Mouse (Mus musculus) neural tube, embryonic 11.5 days (tissue): Measurements from ENCODE around the gene Adamts7. TPM values are rescaled to one million over a fixed set of nuclear protein-coding genes. Genes with fewer than 3 reads are reported as not detected.

Experiments
- ATAC-seq: fragments of 200-750 bp; cut with Nextera tagmentation; 2 replicates; pipeline ENCODE4 v1.8.0; 2017; ENCODE audit warnings: moderate number of reproducible peaks, mild to moderate bottlenecking, moderate TSS enrichment, moderate library complexity; ENCODE audit not compliant: insufficient read depth, low FRiP score, low TSS enrichment
- DNase-seq: peaks from one replicate; pipeline ENCODE4 v3.0.0-alpha.2; 2015; ENCODE audit warnings: low spot score
- H3K27ac ChIP-seq: fragments of 300-500 bp; sonication (generic); 2 replicates; pipeline ENCODE4 v1.5.1; 2014; ENCODE audit warnings: low read depth, mild to moderate bottlenecking, low read length
- H3K27me3 ChIP-seq: fragments of 300-500 bp; sonication (generic); 2 replicates; pipeline ENCODE4 v1.6.1; 2014; ENCODE audit warnings: mild to moderate bottlenecking, low read length, mixed read lengths; ENCODE audit not compliant: control insufficient read depth, insufficient read depth
- H3K36me3 ChIP-seq: fragments of 300-500 bp; sonication (generic); 2 replicates; pipeline ENCODE4 v1.6.1; 2014; ENCODE audit warnings: mild to moderate bottlenecking, low read length, moderate library complexity, mixed read lengths; ENCODE audit not compliant: control insufficient read depth, insufficient read depth
- H3K4me1 ChIP-seq: fragments of 300-500 bp; sonication (generic); 2 replicates; pipeline ENCODE4 v1.6.1; 2014; ENCODE audit warnings: low read length, mixed read lengths; ENCODE audit not compliant: control insufficient read depth, insufficient read depth
- H3K4me2 ChIP-seq: fragments of 300-500 bp; sonication (generic); 2 replicates; pipeline ENCODE4 v1.6.1; 2014; ENCODE audit warnings: low read depth, mild to moderate bottlenecking, moderate library complexity
- H3K4me3 ChIP-seq: fragments of 300-500 bp; sonication (generic); 2 replicates; pipeline ENCODE4 v1.5.1; 2014; ENCODE audit warnings: low read depth, low read length
- H3K9ac ChIP-seq: fragments of 300-500 bp; sonication (generic); 2 replicates; pipeline ENCODE4 v1.6.1; 2014; ENCODE audit warnings: mild to moderate bottlenecking, low read length
- H3K9me3 ChIP-seq: fragments of 300-500 bp; sonication (generic); 2 replicates; pipeline ENCODE4 v1.6.1; 2016; ENCODE audit warnings: low read length; ENCODE audit not compliant: control insufficient read depth
- WGBS: fragments of 180-500 bp; shearing (Covaris S2); extraction: QIAGEN DNeasy Blood & Tissue Kit; methylation state at CpG from one replicate; pipeline ENCODE4 v1.1.7; 2014; 5-methylcytosine and 5-hydroxymethylcytosine counted together
- polyA plus RNA-seq: library from polyadenylated mRNA; unstranded; fragments of >200 nt; fragmentation: Nextera tagmentation; extraction: Ambion mirVana; gene quantifications from 2 replicates; pipeline ENCODE4 v1.2.1, GENCODE M21; 2014

Adamts7 gene
- polyA plus RNA-seq, 1 experiment from 2014 or later = 15.5 TPM

DNA sequence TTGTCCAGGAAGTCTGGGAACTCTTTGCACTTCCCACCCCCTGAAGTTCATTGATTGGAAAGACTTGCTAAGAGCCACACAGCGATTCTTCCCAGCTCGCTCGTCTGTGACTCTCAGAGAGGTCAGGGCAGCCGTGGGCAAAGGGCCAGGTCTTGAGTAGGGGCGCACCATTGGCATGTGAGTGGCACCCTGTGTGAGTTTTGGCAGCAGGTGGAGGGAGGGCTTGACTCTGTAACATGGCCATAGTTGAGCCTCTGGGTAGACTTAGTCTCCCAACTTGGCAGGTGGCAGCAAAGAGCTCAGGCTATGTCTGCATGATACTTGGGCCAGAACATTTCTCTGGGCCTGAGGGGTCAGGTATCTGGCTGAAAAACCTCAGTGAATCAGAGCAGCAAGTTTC, 3.7 kb downstream of the Adamts7 start:
- H3K4me2 ChIP-seq = no peak overlapping the region

DNA sequence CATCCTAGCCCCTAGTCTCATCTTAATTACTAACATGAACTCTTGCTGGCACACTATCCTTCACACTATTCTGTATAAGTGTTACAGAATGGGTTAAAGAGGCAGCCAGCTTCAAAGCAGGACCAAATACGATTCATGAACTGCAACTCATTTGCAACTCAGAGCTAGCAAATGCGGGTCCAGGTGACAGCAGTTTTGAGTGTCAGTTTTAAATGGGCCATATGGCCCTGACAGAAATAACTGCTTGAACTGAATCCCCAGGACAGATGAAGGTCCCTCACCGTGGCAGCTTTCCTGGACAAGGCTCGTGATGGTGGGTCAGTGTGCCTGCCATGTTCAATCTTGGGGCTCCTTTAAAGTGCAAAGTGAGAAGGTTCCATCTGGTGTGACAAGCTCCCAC, 7.1 kb downstream of the Adamts7 start:
- WGBS = 63% methylated on average over 4 of the region's 4 CpGs
- Histone ChIP-seq H3K27me3 (no peaks in the 10 kb centered on the region), H3K9me3 (no peaks in the 10 kb centered on the region), H3K9ac (no peak overlapping the region), H3K4me1 (no peaks in the 10 kb centered on the region), H3K36me3 (0 out of 2 replicates have a peak, but pooled peaks cover 5% of the 10 kb centered on the region), H3K4me3 (no peak overlapping the region), H3K27ac (no peak overlapping the region), H3K4me2 (no peak overlapping the region)
- ATAC-seq = no peak
- DNase-seq = no peak

More for the DNA sequence above, 3.7 kb downstream of the Adamts7 start:
- Histone ChIP-seq H3K36me3 (no peaks in the 10 kb centered on the region), H3K27ac (no peak overlapping the region), H3K27me3 (no peaks in the 10 kb centered on the region), H3K4me1 (peaks cover 7% of the 10 kb centered on the region; the same call in 1 of the 2 replicates), H3K4me3 (no peak overlapping the region), H3K9me3 (no peaks in the 10 kb centered on the region), H3K9ac (no peak overlapping the region)
- no peak for DNase-seq
- 85% methylated on average over 5 of the region's 5 CpGs for WGBS
- ATAC-seq = no peak

DNA sequence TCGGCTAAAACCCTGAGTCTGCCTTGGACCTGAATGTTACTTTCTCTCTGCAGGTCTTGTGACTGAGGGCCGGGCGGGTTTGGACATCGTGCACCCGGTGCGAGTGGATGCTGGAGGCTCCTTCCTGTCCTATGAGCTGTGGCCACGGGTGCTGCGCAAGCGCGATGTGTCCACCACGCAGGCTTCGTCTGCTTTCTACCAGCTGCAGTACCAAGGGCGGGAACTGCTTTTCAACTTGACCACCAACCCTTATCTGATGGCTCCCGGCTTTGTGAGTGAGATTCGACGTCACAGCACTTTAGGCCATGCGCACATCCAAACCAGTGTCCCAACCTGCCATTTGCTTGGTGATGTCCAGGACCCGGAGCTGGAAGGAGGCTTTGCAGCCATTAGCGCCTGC, 8.6 kb downstream of the Adamts7 start:
- H3K9me3 ChIP-seq = no peaks in the 10 kb centered on the region
- H3K27ac ChIP-seq = no peak overlapping the region
- peaks cover 7% of the 10 kb centered on the region; the same call in 1 of the 2 replicates for H3K36me3 ChIP-seq
- DNase-seq (no peak), ATAC-seq (no peak)
- H3K4me2 ChIP-seq = no peak overlapping the region
- no peaks in the 10 kb centered on the region for H3K27me3 ChIP-seq
- WGBS = 93% methylated on average over 19 of the region's 19 CpGs
- H3K4me1 ChIP-seq = no peaks in the 10 kb centered on the region
- H3K4me3 ChIP-seq = no peak overlapping the region
- H3K9ac ChIP-seq = no peak overlapping the region

DNA sequence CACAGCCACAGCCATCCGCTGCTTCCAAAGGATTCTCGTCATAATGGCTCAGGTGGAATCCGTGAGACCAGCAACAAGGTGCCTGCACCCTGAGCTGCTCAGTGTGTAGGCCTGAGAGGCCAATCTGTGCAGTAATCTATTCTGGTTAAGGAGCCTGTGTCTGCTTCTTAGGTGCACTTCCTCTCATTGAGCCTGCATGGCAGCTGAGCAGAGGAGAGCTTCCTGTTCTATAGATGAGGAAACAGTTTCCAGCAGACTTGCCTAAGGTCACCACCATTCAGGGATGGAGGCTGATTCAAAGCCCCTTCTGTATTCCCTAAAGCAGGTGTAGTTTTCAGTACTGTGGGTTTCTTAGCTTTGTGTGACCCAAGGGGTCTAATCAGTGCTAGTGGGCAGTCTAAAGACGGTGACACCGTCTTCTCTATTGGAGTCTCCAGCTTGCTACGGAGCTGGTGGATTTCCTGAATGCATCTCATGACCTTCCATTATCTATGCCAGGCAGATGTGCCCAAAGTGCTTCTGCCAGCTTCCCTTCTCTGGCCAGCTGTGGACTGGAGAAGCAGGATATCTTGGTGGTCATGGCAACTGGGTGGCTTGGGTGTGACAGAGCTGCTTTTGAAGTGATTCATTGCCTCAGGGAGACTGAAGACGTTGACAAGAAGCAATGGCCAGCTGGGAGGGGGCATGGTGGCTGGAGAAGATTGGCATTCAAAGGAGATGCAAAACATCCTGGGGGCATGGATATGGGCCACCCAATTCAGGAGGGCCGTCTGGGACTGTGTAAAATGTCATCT, 9.9 kb downstream of the Adamts7 start:
- no peak overlapping the region for H3K4me2 ChIP-seq
- no peaks in the 10 kb centered on the region for H3K9me3 ChIP-seq
- 78% methylated on average over 8 of the region's 8 CpGs for WGBS
- ATAC-seq (no peak), DNase-seq (no peak)
- H3K27ac ChIP-seq = no peak overlapping the region
- no peaks in the 10 kb centered on the region for H3K4me1 ChIP-seq
- H3K36me3 ChIP-seq = peaks cover 7% of the 10 kb centered on the region; the same call in 1 of the 2 replicates
- no peak overlapping the region for H3K9ac ChIP-seq
- no peak overlapping the region for H3K4me3 ChIP-seq
- no peaks in the 10 kb centered on the region for H3K27me3 ChIP-seq

- peaks cover 9% of the 10 kb centered on the region; the same call in 1 of the 2 replicates for H3K36me3 ChIP-seq
- no peaks in the 10 kb centered on the region for H3K27me3 ChIP-seq
- H3K4me2 ChIP-seq = no peak overlapping the region
- no peak for ATAC-seq
- no peak overlapping the region for H3K27ac ChIP-seq
- 84% methylated on average over 3 of the region's 3 CpGs for WGBS
- no peak overlapping the region for H3K4me3 ChIP-seq
- H3K9me3 ChIP-seq = no peaks in the 10 kb centered on the region
- no peaks in the 10 kb centered on the region for H3K4me1 ChIP-seq
- DNase-seq = no peak
- H3K9ac ChIP-seq = no peak overlapping the region
These were observed 10.5 kb downstream of the Adamts7 start for GRCm38 (mm10) chr9:90173330-90173729.

GRCm38 (mm10) chr9:90179409-90179808, 16.5 kb downstream of the Adamts7 start:
- H3K36me3 ChIP-seq = peaks cover 6% of the 10 kb centered on the region; the same call in 1 of the 2 replicates
- H3K9me3 ChIP-seq = no peaks in the 10 kb centered on the region
- no peak overlapping the region for H3K4me2 ChIP-seq
- DNase-seq = no peak
- no peak for ATAC-seq
- no peaks in the 10 kb centered on the region for H3K27me3 ChIP-seq
- H3K9ac ChIP-seq = no peak overlapping the region
- no peak overlapping the region for H3K4me3 ChIP-seq
- no peaks in the 10 kb centered on the region for H3K4me1 ChIP-seq
- 83% methylated on average over 5 of the region's 5 CpGs for WGBS
- no peak overlapping the region for H3K27ac ChIP-seq

- DNase-seq = no peak
- no peak for ATAC-seq
- H3K9ac ChIP-seq = no peak overlapping the region
- WGBS = 88% methylated on average over 6 of the region's 6 CpGs
- H3K9me3 ChIP-seq = no peaks in the 10 kb centered on the region
- no peak overlapping the region for H3K4me3 ChIP-seq
- H3K4me2 ChIP-seq = no peak overlapping the region
- peaks cover 4% of the 10 kb centered on the region; the same call in 1 of the 2 replicates for H3K36me3 ChIP-seq
- no peaks in the 10 kb centered on the region for H3K4me1 ChIP-seq
- H3K27me3 ChIP-seq = no peaks in the 10 kb centered on the region
- no peak overlapping the region for H3K27ac ChIP-seq
These were observed 19.0 kb downstream of the Adamts7 start for GRCm38 (mm10) chr9:90181656-90182388.

GRCm38 (mm10) chr9:90182636-90183421, 20.0 kb downstream of the Adamts7 start:
- no peaks in the 10 kb centered on the region for H3K9me3 ChIP-seq
- no peaks in the 10 kb centered on the region for H3K4me1 ChIP-seq
- H3K9ac ChIP-seq = no peak overlapping the region
- peaks cover 4% of the 10 kb centered on the region; the same call in 1 of the 2 replicates for H3K36me3 ChIP-seq
- no peak overlapping the region for H3K27ac ChIP-seq
- WGBS = 92% methylated on average over 18 of the region's 18 CpGs
- ATAC-seq = no peak
- H3K4me2 ChIP-seq = no peak overlapping the region
- H3K27me3 ChIP-seq = no peaks in the 10 kb centered on the region
- H3K4me3 ChIP-seq = no peak overlapping the region
- DNase-seq = no peak
